Mouse (Mus musculus) embryo, embryonic 9.5 days (tissue): ENCODE data around the gene 4930426L09Rik.

ENCODE experiments used
- DNase-seq: peaks from one replicate; pipeline ENCODE4 v3.0.0-alpha.2; 2017; ENCODE audit errors: extremely low spot score

The 4930426L09Rik gene

GRCm38 (mm10) chr2:19016348-19016747, 18.2 kb downstream of the 4930426L09Rik start:
- no peak for DNase-seq

- no peak for DNase-seq
Measured at GRCm38 (mm10) chr2:19016839-19017238, 18.7 kb downstream of the 4930426L09Rik start.

- no peak for DNase-seq
Measured at GRCm38 (mm10) chr2:19018034-19018433, 19.9 kb downstream of the 4930426L09Rik start.

- DNase-seq: no peak
Measured at GRCm38 (mm10) chr2:19024807-19025206, 26.7 kb downstream of the 4930426L09Rik start.

- no peak for DNase-seq
Measured at GRCm38 (mm10) chr2:19037430-19037829, 39.3 kb downstream of the 4930426L09Rik start.

- no peak for DNase-seq
Measured at GRCm38 (mm10) chr2:19037907-19038570, 39.9 kb downstream of the 4930426L09Rik start.

- no peak for DNase-seq
Measured at GRCm38 (mm10) chr2:19048225-19048624, 50.1 kb downstream of the 4930426L09Rik start.

GRCm38 (mm10) chr2:19049341-19049740, 51.2 kb downstream of the 4930426L09Rik start:
- DNase-seq: no peak
